Comparison of ENCODE assay signal across 11 mouse cellular contexts in the genomic region with DNA sequence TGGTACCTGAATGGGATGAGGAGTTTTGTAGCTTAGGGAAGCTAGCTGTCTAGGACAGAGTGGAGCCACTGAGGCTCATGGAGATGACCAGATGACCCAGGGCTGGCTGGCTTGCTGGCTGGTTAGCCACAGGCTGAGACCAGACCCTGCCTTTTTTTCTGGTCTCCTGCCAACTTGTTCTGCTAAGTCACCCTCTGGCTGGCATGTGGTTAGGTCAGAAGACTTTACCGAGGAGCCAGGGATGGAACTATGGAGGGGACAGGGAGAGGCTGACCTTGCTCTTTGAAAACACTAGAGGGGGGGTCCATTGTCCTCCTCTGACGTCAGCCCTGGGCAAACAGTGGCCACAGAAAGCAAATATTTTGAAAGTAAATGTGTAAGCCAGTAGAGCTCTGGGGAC. TPM values are rescaled to one million over a fixed set of nuclear protein-coding genes. Genes with fewer than 3 reads are reported as not detected.
DNase-seq lines count a peak whose midpoint lies in the region; ATAC-seq and TF ChIP-seq lines count a peak whose summit lies in the region.
"Had no signal": no experiment of that assay in that cellular context is flagged by ENCODE, and none has a peak within 500 bp of the region (broad histone marks: within the 10 kb centered on the region; RNA-seq: fewer than 3 reads in every experiment).

No protein-coding gene starts in this region.

- no peak for TF ChIP-seq CTCF in Patski (IDR thresholded peaks at IDR 0.05)

- no peak overlapping the region for H3K9ac ChIP-seq in limb, embryonic 15.5 days
- H3K9ac ChIP-seq in stomach, embryonic 15.5 days, result no peak overlapping the region
- no peak overlapping the region for H3K9ac ChIP-seq in midbrain, embryonic 11.5 days (ENCODE audit: low read length)
- H3K9ac ChIP-seq: forebrain, embryonic 15.5 days; heart, embryonic 15.5 days; hindbrain, embryonic 14.5 days had no signal

- CTCF ChIA-PET in Patski (lab: Charles Lee), result interaction anchor here (1.2 to 4.5 kb wide), 6 partner anchors 9 to 236 kb away, joined by 3 to 42 read pairs (median 6); no protein-coding TSS in a partner anchor

- no peaks in the 10 kb centered on the region for H3K36me3 ChIP-seq in limb, embryonic 15.5 days
- H3K36me3 ChIP-seq in stomach, embryonic 15.5 days, result no peaks in the 10 kb centered on the region
- no peaks in the 10 kb centered on the region for H3K36me3 ChIP-seq in midbrain, embryonic 11.5 days (ENCODE audit: control insufficient read depth, insufficient read depth, low read length)
- H3K36me3 ChIP-seq: forebrain, embryonic 15.5 days; heart, embryonic 15.5 days had no signal

- no peak overlapping the region for H3K4me2 ChIP-seq in limb, embryonic 15.5 days
- no peak overlapping the region for H3K4me2 ChIP-seq in stomach, embryonic 15.5 days
- no peak overlapping the region for H3K4me2 ChIP-seq in midbrain, embryonic 11.5 days
- H3K4me2 ChIP-seq: forebrain, embryonic 15.5 days; heart, embryonic 15.5 days; hindbrain, embryonic 14.5 days had no signal

- peak; percentile 28 for DNase-seq in kidney, postnatal 14 days
- no peak for DNase-seq in kidney, adult 18-20 months
- DNase-seq in Patski (ENCODE audit: low read depth, low spot score), result peak; percentile 77
- DNase-seq in midbrain, embryonic 11.5 days (ENCODE audit: low spot score, missing footprints), result no peak
- no peak for DNase-seq in cerebellum, adult 18-20 months
- DNase-seq: gastrocnemius, postnatal 14 days had no signal

- peak; percentile 69 for ATAC-seq in Patski
- 0 out of 2 replicates have a peak, but pooled peaks have one; percentile 33 for ATAC-seq in limb, embryonic 15.5 days (ENCODE audit: insufficient number of reproducible peaks, low FRiP score, low TSS enrichment, low read depth)
- peak; percentile 54 for ATAC-seq in stomach, embryonic 15.5 days (ENCODE audit: insufficient read depth, low FRiP score, low read depth)
- ATAC-seq in midbrain, embryonic 11.5 days (ENCODE audit: low FRiP score), result no peak
- ATAC-seq: forebrain, embryonic 15.5 days had no signal

- H3K9me3 ChIP-seq in limb, embryonic 15.5 days, result no peaks in the 10 kb centered on the region
- no peaks in the 10 kb centered on the region for H3K9me3 ChIP-seq in stomach, embryonic 15.5 days
- H3K9me3 ChIP-seq in midbrain, embryonic 11.5 days (ENCODE audit: control insufficient read depth, low read length), result no peaks in the 10 kb centered on the region
- H3K9me3 ChIP-seq: forebrain, embryonic 15.5 days; heart, embryonic 15.5 days had no signal

- H3K27me3 ChIP-seq in Patski, result no peaks in the 10 kb centered on the region
- H3K27me3 ChIP-seq in limb, embryonic 15.5 days, result no peaks in the 10 kb centered on the region
- no peaks in the 10 kb centered on the region for H3K27me3 ChIP-seq in stomach, embryonic 15.5 days (replicated peaks)
- no peaks in the 10 kb centered on the region for H3K27me3 ChIP-seq in midbrain, embryonic 11.5 days (ENCODE audit: control insufficient read depth, insufficient read depth, low read length)
- H3K27me3 ChIP-seq: forebrain, embryonic 15.5 days had no signal

- 42% methylated on average over 2 of the region's 2 CpGs for WGBS in limb, embryonic 15.5 days
- 26% methylated on average over 2 of the region's 2 CpGs for WGBS in stomach, embryonic 15.5 days
- WGBS in midbrain, embryonic 11.5 days, result 43% methylated on average over 2 of the region's 2 CpGs

- in situ Hi-C loops in Patski (cut with MboI; ENCODE audit: low pct_unique_long_range_greater_than_20kb), result loop anchor here (5.0 kb wide), 2 partner anchors 80 to 230 kb away; no protein-coding TSS in a partner anchor

- POLR2A ChIA-PET in Patski (lab: Charles Lee), result interaction anchor here (0.6 to 0.8 kb wide), 4 partner anchors 9 to 421 kb away, joined by 3 to 4 read pairs (median 4); no protein-coding TSS in a partner anchor

- H3K4me3 ChIP-seq in limb, embryonic 15.5 days, result no peak overlapping the region
- H3K4me3 ChIP-seq in stomach, embryonic 15.5 days (replicated peaks), result no peak overlapping the region
- no peak overlapping the region for H3K4me3 ChIP-seq in midbrain, embryonic 11.5 days (ENCODE audit: low read depth, low read length)
- H3K4me3 ChIP-seq: forebrain, embryonic 15.5 days; heart, embryonic 15.5 days had no signal

- no peak overlapping the region for H3K27ac ChIP-seq in limb, embryonic 15.5 days
- H3K27ac ChIP-seq in stomach, embryonic 15.5 days, result no peak overlapping the region
- no peak overlapping the region for H3K27ac ChIP-seq in midbrain, embryonic 11.5 days (ENCODE audit: low read depth, low read length)
- H3K27ac ChIP-seq: forebrain, embryonic 15.5 days; heart, embryonic 15.5 days; hindbrain, embryonic 14.5 days had no signal

- H3K4me1 ChIP-seq in limb, embryonic 15.5 days, result no peaks in the 10 kb centered on the region
- H3K4me1 ChIP-seq in stomach, embryonic 15.5 days, result no peaks in the 10 kb centered on the region
- H3K4me1 ChIP-seq in midbrain, embryonic 11.5 days (ENCODE audit: control insufficient read depth, insufficient read depth, low read length), result no peaks in the 10 kb centered on the region
- H3K4me1 ChIP-seq: forebrain, embryonic 15.5 days; heart, embryonic 15.5 days had no signal

RNA-seq across cellular contexts. Expression of a gene that starts 28.6 kb away (rescaled TPM):
- 6.0 TPM for polyA plus RNA-seq in Patski (2021)
- 3.7 and 3.9 TPM in 2 replicates for polyA plus RNA-seq in limb, embryonic 15.5 days (2015; fragmentation: Nextera tagmentation; extraction: Ambion mirVana)
- polyA plus RNA-seq in stomach, embryonic 15.5 days (2015; fragmentation: Nextera tagmentation; extraction: Ambion mirVana), result 3.5 and 3.9 TPM in 2 replicates
- polyA plus RNA-seq in midbrain, embryonic 11.5 days (2014; fragmentation: Nextera tagmentation; extraction: Ambion mirVana), result 3.4 and 4.2 TPM in 2 replicates

Comparison
In these comparisons a context has a peak if more than half of its experiments do, and no peak if none do; other contexts are left out.
1. DNase-seq: peak in kidney, postnatal 14 days (single experiment) and Patski (single experiment); none in kidney, adult 18-20 months (single experiment), midbrain, embryonic 11.5 days (single experiment) and cerebellum, adult 18-20 months (0 of 2).